Mouse (Mus musculus) hindbrain, embryonic 12.5 days (tissue): ENCODE data around the gene Wdfy2. TPM values are rescaled to one million over a fixed set of nuclear protein-coding genes. Genes with fewer than 3 reads are reported as not detected.

ENCODE experiments used
- ATAC-seq: fragments of 200-750 bp; cut with Nextera tagmentation; 2 replicates; pipeline ENCODE4 v1.8.0; 2017; ENCODE audit warnings: moderate TSS enrichment; ENCODE audit not compliant: low FRiP score
- H3K27ac ChIP-seq: fragments of 300-500 bp; sonication (generic); 2 replicates; pipeline ENCODE4 v1.5.1; 2016; ENCODE audit warnings: mild to moderate bottlenecking
- H3K27me3 ChIP-seq: fragments of 300-500 bp; sonication (generic); 2 replicates; pipeline ENCODE4 v1.6.1; 2016; ENCODE audit warnings: mild to moderate bottlenecking
- H3K36me3 ChIP-seq: fragments of 300-500 bp; sonication (generic); 2 replicates; pipeline ENCODE4 v1.6.1; 2016; ENCODE audit warnings: mild to moderate bottlenecking
- H3K4me1 ChIP-seq: fragments of 300-500 bp; sonication (generic); 2 replicates; pipeline ENCODE4 v1.6.1; 2016
- H3K4me2 ChIP-seq: fragments of 300-500 bp; sonication (generic); replicated peaks from 2 replicates; pipeline ENCODE4 v1.6.1; 2016; ENCODE audit warnings: mild to moderate bottlenecking
- H3K4me3 ChIP-seq: fragments of 300-500 bp; sonication (generic); 2 replicates; pipeline ENCODE4 v1.5.1; 2016; ENCODE audit warnings: mild to moderate bottlenecking
- H3K9ac ChIP-seq: fragments of 300-500 bp; sonication (generic); 2 replicates; pipeline ENCODE4 v1.6.1; 2016; ENCODE audit warnings: mild to moderate bottlenecking, moderate library complexity
- H3K9me3 ChIP-seq: fragments of 300-500 bp; sonication (generic); replicated peaks from 2 replicates; pipeline ENCODE4 v1.6.1; 2016; ENCODE audit warnings: mild to moderate bottlenecking
- WGBS: fragments of 180-500 bp; shearing (Covaris S2); methylation state at CpG from one replicate; pipeline ENCODE4 v1.1.7; 2016; 5-methylcytosine and 5-hydroxymethylcytosine counted together
- polyA plus RNA-seq: library from polyadenylated mRNA; unstranded; fragments of >200 nt; fragmentation: Nextera tagmentation; extraction: Ambion mirVana; gene quantifications from 2 replicates; pipeline ENCODE4 v1.2.1, GENCODE M21; 2016

Gene Wdfy2
- polyA plus RNA-seq, 1 experiment from 2014 or later: 15.0 TPM

DNA sequence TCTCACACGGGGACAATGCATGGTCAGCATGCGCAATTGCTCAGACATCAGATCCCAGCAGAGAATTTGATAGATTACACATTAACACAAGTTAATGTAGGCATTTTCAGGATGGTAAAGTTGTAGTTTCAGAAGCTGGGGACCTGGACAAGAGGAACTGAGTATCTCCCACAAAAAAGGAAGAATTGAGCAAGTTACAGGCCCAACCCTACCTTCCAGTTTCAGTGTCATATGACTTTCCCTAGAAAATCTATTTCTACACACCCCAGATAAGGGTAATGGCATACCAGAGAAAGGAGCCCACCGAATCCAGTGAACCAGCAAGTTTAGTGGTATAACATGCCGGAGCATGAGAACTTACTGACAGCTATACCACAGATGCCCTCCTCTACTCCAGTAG is 126.2 kb downstream of the Wdfy2 start:
- Histone ChIP-seq H3K36me3 (peaks cover 10% of the 10 kb centered on the region), H3K27me3 (no peaks in the 10 kb centered on the region), H3K4me2 (no peak overlapping the region), H3K27ac (no peak overlapping the region), H3K4me1 (peaks cover 10% of the 10 kb centered on the region; the same call in 1 of the 2 replicates), H3K9me3 (no peaks in the 10 kb centered on the region), H3K4me3 (no peak overlapping the region), H3K9ac (no peak overlapping the region)
- no peak for ATAC-seq
- WGBS: 91% methylated on average over 4 of the region's 4 CpGs

DNA sequence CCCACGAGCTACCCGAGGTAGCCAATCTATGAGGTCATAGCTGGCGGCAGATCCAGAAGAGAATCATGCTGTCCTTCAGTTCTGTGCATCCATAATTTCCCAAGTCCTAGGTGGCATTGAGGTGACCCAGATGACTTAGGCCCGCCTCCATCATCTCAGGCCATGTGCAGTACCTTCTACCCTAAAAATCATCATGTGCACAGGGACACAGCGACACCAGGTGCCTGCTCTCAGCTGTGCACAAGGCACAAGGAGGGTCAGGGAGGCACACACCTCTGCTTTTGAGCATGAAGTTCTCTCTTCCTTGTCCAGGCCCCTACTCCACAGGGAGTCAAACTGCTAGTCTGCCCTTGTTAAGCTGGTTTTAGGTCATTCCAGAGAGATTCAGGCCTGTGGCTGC is 127.9 kb downstream of the Wdfy2 start:
- no peaks in the 10 kb centered on the region for H3K9me3 ChIP-seq
- no peak for ATAC-seq
- H3K4me3 ChIP-seq: no peak overlapping the region
- no peaks in the 10 kb centered on the region for H3K27me3 ChIP-seq
- no peak overlapping the region for H3K9ac ChIP-seq
- no peak overlapping the region for H3K27ac ChIP-seq
- H3K4me1 ChIP-seq: peaks cover 10% of the 10 kb centered on the region; the same call in 1 of the 2 replicates
- 89% methylated on average over 5 of the region's 5 CpGs for WGBS
- H3K4me2 ChIP-seq: peak overlapping the region; percentile 44; the same call in 1 of the 2 replicates
- no peaks in the 10 kb centered on the region for H3K36me3 ChIP-seq

DNA sequence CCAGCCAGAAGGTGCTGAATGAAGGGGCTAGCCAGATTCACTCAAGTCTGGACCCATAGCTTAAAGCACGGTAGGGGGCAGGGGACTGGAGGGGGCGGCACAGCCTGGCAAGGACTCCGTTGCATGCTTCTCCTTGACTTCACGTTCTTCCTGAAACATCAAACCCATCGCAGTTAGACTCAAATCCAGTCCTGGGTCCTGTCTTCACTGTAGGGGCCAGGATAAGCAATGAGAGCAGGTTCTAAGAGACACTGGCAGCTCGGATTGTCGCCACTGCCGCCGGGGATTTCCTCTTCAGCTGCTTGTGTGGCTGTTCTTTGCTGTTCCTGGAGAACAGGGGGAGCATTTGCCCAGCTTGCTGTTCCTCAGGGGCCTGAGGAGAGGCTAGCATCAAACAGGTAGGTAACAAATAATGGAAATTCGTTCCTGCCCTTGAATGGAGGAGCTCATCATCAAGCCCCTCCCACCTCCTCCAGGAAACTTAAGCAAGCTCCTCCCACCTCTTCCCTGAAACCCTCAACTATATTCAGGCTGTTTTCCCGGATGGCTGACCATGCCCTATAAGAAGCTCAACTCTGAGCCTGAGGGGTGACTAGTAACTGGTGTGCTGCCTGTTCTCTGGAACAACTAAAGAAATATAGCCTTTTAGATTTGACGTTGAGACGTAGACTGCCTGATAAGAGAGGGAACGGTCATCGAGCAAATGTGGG is 128.5 kb downstream of the Wdfy2 start:
- H3K9ac ChIP-seq: 0 out of 2 replicates have a peak overlapping the region, but pooled peaks have one; percentile 14
- H3K27ac ChIP-seq: peak overlapping the region; percentile 5; the same call in 1 of the 2 replicates
- WGBS: 28% methylated on average over 15 of the region's 15 CpGs
- ATAC-seq: no peak
- peak overlapping the region; percentile 10; the same call in 1 of the 2 replicates for H3K4me3 ChIP-seq
- no peaks in the 10 kb centered on the region for H3K27me3 ChIP-seq
- no peaks in the 10 kb centered on the region for H3K9me3 ChIP-seq
- peaks cover 10% of the 10 kb centered on the region; the same call in 1 of the 2 replicates for H3K4me1 ChIP-seq
- H3K4me2 ChIP-seq: peak overlapping the region; percentile 44
- H3K36me3 ChIP-seq: no peaks in the 10 kb centered on the region

DNA sequence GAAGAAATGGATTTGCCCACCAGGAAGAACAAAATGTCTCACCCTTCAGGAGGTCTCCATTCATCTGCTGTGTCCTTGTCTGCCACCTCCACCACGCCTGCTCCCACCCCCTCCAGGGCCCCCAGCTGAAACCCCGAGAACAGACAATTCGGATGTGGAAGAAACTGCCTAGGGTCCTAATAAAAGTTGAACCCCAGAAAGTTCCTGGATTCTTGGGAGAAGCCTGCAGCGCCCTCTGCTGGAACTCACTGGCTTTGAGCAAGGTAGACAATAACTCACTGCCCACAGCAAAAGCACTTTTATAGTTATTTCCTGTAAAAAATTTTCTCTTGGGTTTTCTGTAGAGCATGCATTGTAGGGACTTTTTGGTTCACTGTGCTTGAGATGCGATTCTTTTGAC is 137.6 kb downstream of the Wdfy2 start:
- H3K4me2 ChIP-seq: no peak overlapping the region
- 0 out of 2 replicates have a peak, but pooled peaks cover 2% of the 10 kb centered on the region for H3K4me1 ChIP-seq
- H3K27me3 ChIP-seq: no peaks in the 10 kb centered on the region
- no peaks in the 10 kb centered on the region for H3K9me3 ChIP-seq
- H3K36me3 ChIP-seq: no peaks in the 10 kb centered on the region
- no peak overlapping the region for H3K9ac ChIP-seq
- no peak overlapping the region for H3K4me3 ChIP-seq
- no peak overlapping the region for H3K27ac ChIP-seq
- 16% methylated on average over 5 of the region's 5 CpGs for WGBS
- no peak for ATAC-seq

DNA sequence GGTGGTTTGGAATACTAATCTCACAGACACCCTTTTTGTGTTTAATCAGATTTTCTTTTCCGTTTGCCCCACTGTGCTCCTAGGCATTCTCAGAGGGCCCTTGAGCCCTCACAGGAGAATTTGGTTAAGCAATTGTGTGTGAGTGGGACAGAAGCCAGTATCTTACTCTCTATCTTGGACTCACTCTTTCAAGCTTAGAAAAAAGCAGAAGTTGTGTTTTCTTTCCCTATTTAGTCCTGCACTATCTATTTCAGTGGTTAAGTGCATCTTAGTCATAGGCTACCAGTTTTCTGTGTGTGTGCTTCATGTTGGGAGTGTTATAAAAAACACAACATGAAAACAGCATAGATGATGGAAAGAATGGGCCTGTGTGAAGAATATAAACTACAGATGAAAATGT is 142.3 kb downstream of the Wdfy2 start:
- no peak overlapping the region for H3K27ac ChIP-seq
- WGBS: 79% methylated on average over 1 of the region's 1 CpGs
- H3K4me3 ChIP-seq: no peak overlapping the region
- H3K27me3 ChIP-seq: no peaks in the 10 kb centered on the region
- ATAC-seq: no peak
- H3K4me1 ChIP-seq: no peaks in the 10 kb centered on the region
- H3K9ac ChIP-seq: no peak overlapping the region
- H3K36me3 ChIP-seq: no peaks in the 10 kb centered on the region
- H3K9me3 ChIP-seq: no peaks in the 10 kb centered on the region
- H3K4me2 ChIP-seq: no peak overlapping the region

- Histone ChIP-seq H3K27ac (no peak within 1 kb of the TSS), H3K4me1 (no peaks in the 10 kb centered on the region), H3K4me3 (no peak within 1 kb of the TSS), H3K4me2 (no peak within 1 kb of the TSS), H3K36me3 (no peaks in the 10 kb centered on the region), H3K27me3 (no peaks in the 10 kb centered on the region), H3K9ac (no peak within 1 kb of the TSS), H3K9me3 (no peaks in the 10 kb centered on the region)
- WGBS: 81% methylated on average over 1 of the region's 1 CpGs
- ATAC-seq: no peak
These were observed 146.9 kb downstream of the Wdfy2 start, which contains the start of gene Defb48 for GRCm38 (mm10) chr14:62984410-62984809. TSS of gene Defb48 (minus strand) at chr14:62984510.

DNA sequence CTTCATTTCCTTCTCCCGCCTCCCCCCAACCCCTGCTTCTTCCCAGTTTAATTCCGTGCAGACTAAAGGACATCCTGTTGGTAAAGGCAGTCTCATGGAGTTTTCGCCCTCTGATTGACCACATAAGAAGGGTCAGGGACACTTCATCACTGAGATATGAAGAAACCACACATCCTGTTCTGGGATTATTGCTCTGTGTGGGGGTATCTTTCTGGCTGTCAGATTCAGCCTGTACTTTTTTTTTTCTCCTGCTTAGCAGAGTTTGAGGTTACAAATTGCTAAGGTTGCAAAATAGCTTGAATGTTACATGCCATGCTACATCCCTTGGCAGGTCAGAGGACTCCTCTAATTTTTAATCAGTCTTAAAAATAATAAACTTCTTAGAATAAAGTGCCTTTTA is 153.8 kb downstream of the Wdfy2 start:
- H3K4me1 ChIP-seq: 0 out of 2 replicates have a peak, but pooled peaks cover 4% of the 10 kb centered on the region
- 79% methylated on average over 3 of the region's 3 CpGs for WGBS

GRCm38 (mm10) chr14:62991849-62992510 is 154.5 kb downstream of the Wdfy2 start:
- no peak for ATAC-seq
- H3K9ac ChIP-seq: no peak overlapping the region
- H3K4me3 ChIP-seq: no peak overlapping the region
- no peaks in the 10 kb centered on the region for H3K36me3 ChIP-seq
- 0 out of 2 replicates have a peak, but pooled peaks cover 4% of the 10 kb centered on the region for H3K4me1 ChIP-seq
- no peaks in the 10 kb centered on the region for H3K9me3 ChIP-seq
- WGBS: 74% methylated on average over 7 of the region's 7 CpGs
- H3K27ac ChIP-seq: no peak overlapping the region
- H3K4me2 ChIP-seq: no peak overlapping the region
- no peaks in the 10 kb centered on the region for H3K27me3 ChIP-seq

More for the DNA sequence above, 153.8 kb downstream of the Wdfy2 start:
- Histone ChIP-seq H3K4me3 (no peak overlapping the region), H3K9ac (no peak overlapping the region), H3K27me3 (no peaks in the 10 kb centered on the region), H3K4me2 (no peak overlapping the region), H3K27ac (no peak overlapping the region), H3K36me3 (no peaks in the 10 kb centered on the region), H3K9me3 (no peaks in the 10 kb centered on the region)
- ATAC-seq: no peak

DNA sequence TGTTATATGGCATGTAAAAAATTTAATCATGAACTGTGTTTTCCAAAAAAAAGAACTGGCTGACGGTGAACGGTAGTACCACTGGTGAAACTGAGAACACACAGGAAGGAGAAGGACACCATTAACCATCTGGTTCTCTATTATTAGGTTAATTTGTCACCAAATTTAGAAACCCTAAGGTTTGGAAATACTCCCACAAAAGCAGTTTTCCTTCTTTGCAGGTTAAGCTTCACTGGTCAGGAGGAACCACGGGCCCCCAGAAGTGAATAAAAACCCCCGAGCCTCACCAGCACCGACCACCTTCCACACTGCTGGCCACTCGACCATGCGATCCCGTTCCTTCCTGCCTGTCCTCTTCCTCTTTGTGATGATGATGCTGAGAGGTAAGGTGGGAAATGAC is 160.3 kb downstream of the Wdfy2 start, which contains the start of gene Defb47:
Gene Defb47 (plus strand): TSS at position 301 of the 400 bp plus-strand sequence.
- Histone ChIP-seq H3K27ac (no peak within 1 kb of the TSS), H3K9ac (no peak within 1 kb of the TSS), H3K4me1 (no peaks in the 10 kb centered on the region), H3K27me3 (no peaks in the 10 kb centered on the region), H3K4me3 (no peak within 1 kb of the TSS), H3K9me3 (no peaks in the 10 kb centered on the region), H3K36me3 (no peaks in the 10 kb centered on the region), H3K4me2 (no peak within 1 kb of the TSS)
- 83% methylated on average over 8 of the region's 8 CpGs for WGBS
- no peak for ATAC-seq

GRCm38 (mm10) chr14:62998977-62999376 is 161.5 kb downstream of the Wdfy2 start:
- Histone ChIP-seq H3K36me3 (no peaks in the 10 kb centered on the region), H3K4me1 (no peaks in the 10 kb centered on the region), H3K9me3 (no peaks in the 10 kb centered on the region), H3K9ac (no peak overlapping the region), H3K27me3 (no peaks in the 10 kb centered on the region), H3K27ac (no peak overlapping the region), H3K4me2 (no peak overlapping the region), H3K4me3 (no peak overlapping the region)
- ATAC-seq: no peak
- WGBS: 88% methylated on average over 4 of the region's 4 CpGs

DNA sequence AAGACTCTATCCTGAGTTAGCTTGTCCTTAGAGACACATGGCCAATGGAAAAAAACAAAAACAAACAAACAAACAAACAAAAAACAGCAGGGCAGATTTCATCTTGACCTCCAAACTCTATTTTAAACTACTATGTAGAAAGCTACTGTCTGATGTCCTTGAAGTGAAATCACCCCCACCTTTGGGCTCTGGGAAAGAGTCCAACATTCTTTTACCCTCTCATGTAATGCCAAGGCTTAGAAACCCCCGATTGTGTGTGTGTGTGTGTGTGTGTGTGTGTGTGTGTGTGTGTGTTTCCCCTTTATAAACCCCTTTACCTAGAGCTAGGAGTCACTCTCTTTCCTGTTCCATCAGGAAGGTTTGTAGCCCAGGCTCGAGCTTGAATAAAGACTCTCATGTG is 165.1 kb downstream of the Wdfy2 start:
- Histone ChIP-seq H3K27me3 (no peaks in the 10 kb centered on the region), H3K4me2 (no peak overlapping the region), H3K27ac (no peak overlapping the region), H3K9ac (no peak overlapping the region), H3K4me1 (no peaks in the 10 kb centered on the region), H3K36me3 (no peaks in the 10 kb centered on the region), H3K4me3 (no peak overlapping the region), H3K9me3 (no peaks in the 10 kb centered on the region)
- no peak for ATAC-seq
- 63% methylated on average over 2 of the region's 2 CpGs for WGBS
